Mouse (Mus musculus) MEL (cell line): ENCODE measurements around the gene Eef2k. TPM values are rescaled to one million over a fixed set of nuclear protein-coding genes. Genes with fewer than 3 reads are reported as not detected.

ENCODE experiments used
- DNase-seq: peaks from one replicate; pipeline ENCODE4 v3.0.0; 2011; ENCODE audit warnings: low read depth, low spot score
- H3K27ac ChIP-seq: 2 replicates; pipeline ENCODE4 v1.5.1; 2012; ENCODE audit warnings: low read depth, mild to moderate bottlenecking, control low read depth, low read length, moderate library complexity; ENCODE audit not compliant: control insufficient read depth
- H3K27me3 ChIP-seq, 2 experiments: fragments of 150-350 bp in 1 of 2; sonication (generic) in 1 of 2; 2 replicates each; pipeline ENCODE4 v1.6.1; 2012; ENCODE audit warnings: low read length in 2 of 2, mild to moderate bottlenecking in 2 of 2, improper control_type of control experiment in 1 of 2, moderate library complexity in 1 of 2; ENCODE audit not compliant: insufficient read depth in 2 of 2, control insufficient read depth in 1 of 2
- H3K36me3 ChIP-seq, 2 experiments: 2 replicates each; pipeline ENCODE4 v1.6.1; 2012 to 2014; ENCODE audit warnings: low read length in 2 of 2, improper control_type of control experiment in 1 of 2, inconsistent platforms in 1 of 2, mild to moderate bottlenecking in 1 of 2; ENCODE audit not compliant: insufficient read depth in 2 of 2, control insufficient read depth in 1 of 2
- H3K4me1 ChIP-seq, 2 experiments: fragments of 150-350 bp in 1 of 2; sonication (generic) in 1 of 2; 2 replicates each; pipeline ENCODE4 v1.6.1; 2012; ENCODE audit warnings: low read length in 2 of 2, improper control_type of control experiment in 1 of 2, mild to moderate bottlenecking in 1 of 2; ENCODE audit not compliant: insufficient read depth in 2 of 2, control insufficient read depth in 1 of 2
- H3K4me3 ChIP-seq, 2 experiments: fragments of 150-350 bp in 1 of 2; sonication (generic) in 1 of 2; 2 replicates each; pipeline ENCODE4 v1.5.1; 2012; ENCODE audit warnings: low read depth in 2 of 2, low read length in 2 of 2, mild to moderate bottlenecking in 2 of 2, moderate library complexity in 2 of 2, control low read depth in 1 of 2, improper control_type of control experiment in 1 of 2; ENCODE audit not compliant: control insufficient read depth in 1 of 2, insufficient read depth in 1 of 2
- H3K79me2 ChIP-seq: 2 replicates; pipeline ENCODE4 v1.6.1; 2012; ENCODE audit warnings: mild to moderate bottlenecking, low read length, moderate library complexity; ENCODE audit not compliant: control insufficient read depth, poor library complexity, insufficient read depth
- H3K9ac ChIP-seq: 2 replicates; pipeline ENCODE4 v1.6.1; 2012; ENCODE audit warnings: low read depth, mild to moderate bottlenecking, control low read depth, low read length, moderate library complexity; ENCODE audit not compliant: control insufficient read depth, poor library complexity, severe bottlenecking
- H3K9me3 ChIP-seq: fragments of 150-350 bp; sonication (generic); replicated peaks from 2 replicates; pipeline ENCODE4 v1.6.1; 2012; ENCODE audit warnings: mild to moderate bottlenecking, low read length, improper control_type of control experiment, moderate library complexity; ENCODE audit not compliant: insufficient read depth
- BHLHE40 ChIP-seq: IDR thresholded peaks from 2 replicates; pipeline ENCODE4 v1.6.1; 2012; ENCODE audit warnings: low read depth, mild to moderate bottlenecking, inconsistent platforms, low read length, improper control_type of control experiment, borderline replicate concordance
- CHD1 ChIP-seq: IDR thresholded peaks from 2 replicates; pipeline ENCODE4 v1.6.1; 2012; ENCODE audit warnings: low read depth, mild to moderate bottlenecking, inconsistent platforms, low read length, improper control_type of control experiment
- CHD2 ChIP-seq: IDR thresholded peaks from 2 replicates; pipeline ENCODE4 v1.6.1; 2011; ENCODE audit warnings: low read length, improper control_type of control experiment
- ELF1 ChIP-seq: IDR thresholded peaks from 2 replicates; pipeline ENCODE4 v1.6.1; 2014; ENCODE audit warnings: low read depth, mild to moderate bottlenecking, inconsistent platforms, low read length, improper control_type of control experiment, moderate library complexity
- GATA1 ChIP-seq: IDR thresholded peaks from 2 replicates; pipeline ENCODE4 v1.6.1; 2011; ENCODE audit warnings: low read depth, low read length, improper control_type of control experiment
- HCFC1 ChIP-seq: IDR thresholded peaks from 2 replicates; pipeline ENCODE4 v1.6.1; 2012; ENCODE audit warnings: low read depth, mild to moderate bottlenecking, inconsistent platforms, low read length, improper control_type of control experiment, moderate library complexity
- JUND ChIP-seq: IDR thresholded peaks from 2 replicates; pipeline ENCODE4 v1.6.1; 2011; ENCODE audit warnings: low read depth, mild to moderate bottlenecking, improper control_type of control experiment, low read length
- KAT2A ChIP-seq: conservative IDR thresholded peaks from 2 replicates; pipeline ENCODE4 v1.6.1; 2012; ENCODE audit warnings: low read depth, low read length, improper control_type of control experiment, inconsistent platforms
- MAFK ChIP-seq: IDR thresholded peaks from 2 replicates; pipeline ENCODE4 v1.6.1; 2011; ENCODE audit warnings: low read depth, mild to moderate bottlenecking, low read length, improper control_type of control experiment, borderline replicate concordance
- MAZ ChIP-seq: IDR thresholded peaks from 2 replicates; pipeline ENCODE4 v1.6.1; 2012; ENCODE audit warnings: low read depth, mild to moderate bottlenecking, inconsistent platforms, low read length, improper control_type of control experiment
- MXI1 ChIP-seq: IDR thresholded peaks from 2 replicates; pipeline ENCODE4 v1.6.1; 2011; ENCODE audit warnings: mild to moderate bottlenecking, low read depth, low read length, improper control_type of control experiment
- MYB ChIP-seq: IDR thresholded peaks from 2 replicates; pipeline ENCODE4 v1.6.1; 2011; ENCODE audit warnings: mild to moderate bottlenecking, low read depth, low read length, improper control_type of control experiment
- NELFE ChIP-seq: IDR thresholded peaks from 2 replicates; pipeline ENCODE4 v1.6.1; 2011; ENCODE audit warnings: low read depth, low read length, improper control_type of control experiment
- POLR2AphosphoS2 ChIP-seq: IDR thresholded peaks from 2 replicates; pipeline ENCODE4 v1.6.1; 2011; ENCODE audit warnings: low read length, improper control_type of control experiment
- POLR2AphosphoS5 ChIP-seq: IDR thresholded peaks from 2 replicates; pipeline ENCODE4 v1.6.1; 2012; ENCODE audit warnings: low read depth, borderline replicate concordance, mild to moderate bottlenecking, inconsistent platforms, low read length, moderate library complexity, mixed read lengths
- SMC3 ChIP-seq: IDR thresholded peaks from 2 replicates; pipeline ENCODE4 v1.6.1; 2011; ENCODE audit warnings: low read depth, low read length, improper control_type of control experiment
- TAL1 ChIP-seq: IDR thresholded peaks from 2 replicates; pipeline ENCODE4 v1.6.1; 2012; ENCODE audit warnings: mild to moderate bottlenecking, inconsistent platforms, low read length, moderate library complexity, mixed read lengths
- TBP ChIP-seq: IDR thresholded peaks from 2 replicates; pipeline ENCODE4 v1.8.0; 2011; ENCODE audit warnings: low read depth, low read length, improper control_type of control experiment
- TCF12 ChIP-seq: IDR thresholded peaks from 2 replicates; pipeline ENCODE4 v1.6.1; 2014; ENCODE audit warnings: low read depth, mild to moderate bottlenecking, inconsistent platforms, low read length, improper control_type of control experiment, moderate library complexity
- USF2 ChIP-seq, 2 experiments: IDR thresholded peaks; 2 replicates each; pipeline ENCODE4 v1.6.1; 2011 to 2012; ENCODE audit warnings: improper control_type of control experiment in 2 of 2, low read length in 2 of 2, borderline replicate concordance in 1 of 2, inconsistent platforms in 1 of 2, low read depth in 1 of 2, mild to moderate bottlenecking in 1 of 2; ENCODE audit not compliant: insufficient read depth in 1 of 2
- ZMIZ1 ChIP-seq: IDR thresholded peaks from 2 replicates; pipeline ENCODE4 v1.6.1; 2012; ENCODE audit warnings: low read depth, mild to moderate bottlenecking, inconsistent platforms, low read length, improper control_type of control experiment, moderate library complexity
- polyA plus RNA-seq, 2 experiments: library from polyadenylated mRNA; stranded (reverse) in 1 of 2; unstranded in 1 of 2; fragments of >175 nt in 1 of 2; fragments of >200 nt in 1 of 2; gene quantifications; 2 replicates each; pipeline versions ENCODE4 v1.2.1 to v1.2.4; 2012; ENCODE audit warnings: low replicate concordance in 2 of 2, low read depth in 1 of 2; ENCODE audit not compliant: insufficient read length in 2 of 2, insufficient read depth in 1 of 2, missing spikeins in 1 of 2
- total RNA-seq: library from RNA; depleted of rRNA; stranded (reverse); fragments of 300-350 nt; gene quantifications from 2 replicates; pipeline ENCODE4 v1.2.3, GENCODE M21; 2012

Gene Eef2k
- total and polyA plus RNA-seq, 3 experiments, result 56.2 to 69.2 TPM; not detected in 1

DNA sequence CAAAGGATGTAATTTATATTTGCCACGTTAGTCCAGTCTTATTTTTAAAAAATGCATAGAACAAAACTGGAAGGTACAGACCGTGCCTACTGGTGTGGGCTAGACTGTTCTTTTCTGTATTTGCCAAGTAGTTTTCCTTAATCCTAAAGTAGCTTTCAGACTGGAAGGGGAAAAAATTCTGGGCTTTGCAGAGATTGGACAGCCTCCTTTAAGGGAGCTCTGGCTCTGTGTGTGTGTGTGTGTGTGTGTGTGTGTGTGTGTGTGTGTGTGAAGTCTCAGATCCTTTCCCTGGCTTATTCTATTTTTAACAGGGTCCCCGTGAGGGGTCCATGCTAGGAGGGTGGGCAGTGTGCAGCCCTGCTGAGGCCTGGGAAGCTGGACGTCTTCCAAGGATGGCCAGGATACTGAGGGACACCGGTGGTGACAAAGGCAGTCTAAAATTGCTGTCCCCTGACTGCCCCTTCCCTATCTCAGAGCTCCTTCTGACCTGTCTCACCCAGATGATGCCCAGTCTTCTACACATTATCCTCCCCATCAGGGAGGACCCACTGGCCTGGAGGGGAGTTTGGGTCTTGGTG, 27.9 kb downstream of the Eef2k start:
- peaks cover 0 to 43% of the 10 kb centered on the region in 2 experiments; a peak in 2 of 4 replicates for H3K36me3 ChIP-seq

DNA sequence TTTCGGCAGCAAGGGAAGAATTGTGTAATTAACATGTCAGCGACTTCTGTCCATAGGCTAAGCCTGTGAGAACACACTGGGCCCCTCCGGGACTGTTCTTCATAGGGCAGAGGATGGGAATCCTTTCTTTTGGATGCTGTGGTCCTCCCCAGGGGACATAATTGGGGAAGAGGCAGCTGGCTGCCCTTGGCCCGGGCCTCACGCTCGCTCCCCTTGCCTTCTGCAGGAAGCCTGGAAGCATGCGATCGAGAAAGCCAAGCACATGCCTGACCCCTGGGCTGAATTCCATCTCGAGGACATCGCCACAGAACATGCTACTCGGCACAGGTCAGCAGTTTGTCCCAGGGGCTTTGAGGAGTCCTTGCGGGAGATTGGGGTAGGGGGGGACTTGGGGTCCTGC, 30.5 kb downstream of the Eef2k start:
- no peaks in the 10 kb centered on the region for H3K9me3 ChIP-seq
- no peaks in the 10 kb centered on the region for H3K27me3 ChIP-seq
- H3K36me3 ChIP-seq, result peaks cover 0 to 37% of the 10 kb centered on the region in 2 experiments; a peak in 2 of 4 replicates
- TF ChIP-seq KAT2A (no peak), MAZ (no peak), CHD2 (no peak), CHD1 (no peak), POLR2AphosphoS5 (no peak)
- DNase-seq, result no peak
- H3K79me2 ChIP-seq, result no peaks in the 10 kb centered on the region
- no peak overlapping the region for H3K9ac ChIP-seq
- H3K4me3 ChIP-seq, result no peak overlapping the region
- H3K27ac ChIP-seq, result no peak overlapping the region
- H3K4me1 ChIP-seq, result peaks cover 30 to 34% of the 10 kb centered on the region in 2 experiments

More for the DNA sequence above, 27.9 kb downstream of the Eef2k start:
- Histone ChIP-seq H3K9ac (no peak overlapping the region), H3K9me3 (no peaks in the 10 kb centered on the region), H3K4me3 (no peak overlapping the region), H3K4me1 (peaks cover 35 to 43% of the 10 kb centered on the region in 2 experiments), H3K79me2 (no peaks in the 10 kb centered on the region), H3K27me3 (no peaks in the 10 kb centered on the region), H3K27ac (no peak overlapping the region)
- DNase-seq, result no peak
- TF ChIP-seq HCFC1 (no peak), TCF12 (no peak), CHD2 (no peak), ZMIZ1 (no peak), JUND (no peak), NELFE (no peak), MXI1 (no peak), SMC3 (no peak), BHLHE40 (no peak), TAL1 (no peak), CHD1 (no peak), POLR2AphosphoS2 (no peak), MAFK (no peak), USF2 (IDR thresholded peaks at IDR 0.05; ENCODE audit: borderline replicate concordance in 1 of 2, insufficient read depth in 1 of 2, low read depth in 1 of 2, low read length in 2 of 2) (no peak), ELF1 (no peak), POLR2AphosphoS5 (no peak), TBP (no peak), MYB (no peak), GATA1 (no peak)
